Mouse (Mus musculus): Measurements from ENCODE around the gene 2810459M11Rik.

DNA sequence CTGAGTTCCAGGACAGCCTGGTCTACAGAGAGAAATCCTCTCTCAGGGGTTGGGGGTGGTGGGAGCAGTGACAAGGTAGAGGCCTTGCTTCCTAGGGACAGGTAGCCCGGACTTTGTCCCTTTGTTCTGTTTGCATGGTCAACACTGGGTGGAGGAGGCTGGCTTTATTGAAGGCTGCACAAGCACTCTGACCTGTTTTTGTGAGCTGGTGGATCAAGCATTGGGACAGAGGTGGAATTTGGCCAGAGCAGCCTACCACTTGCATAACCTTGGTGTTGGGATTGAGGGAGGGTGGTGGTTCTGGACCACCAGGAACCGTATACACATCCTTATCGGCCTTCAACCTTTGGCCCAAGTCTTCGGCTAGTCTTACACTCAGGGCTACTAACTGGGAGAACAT is 10.6 kb downstream of the 2810459M11Rik start:
- TF ChIP-seq CTCF (IDR thresholded peaks at IDR 0.05; ENCODE audit: low read depth): no peak
- TF ChIP-seq EP300 (IDR thresholded peaks at IDR 0.05; ENCODE audit: low read depth): no peak

Data from liver, postnatal 0 days (tissue).